Mouse (Mus musculus) hindbrain, postnatal 0 days (tissue): Measurements from ENCODE around the gene Satb2. TPM values are rescaled to one million over a fixed set of nuclear protein-coding genes. Genes with fewer than 3 reads are reported as not detected.

ENCODE experiments used
- ATAC-seq: fragments of 200-750 bp; cut with Nextera tagmentation; 2 replicates; pipeline ENCODE4 v1.8.0; 2017; ENCODE audit warnings: mild to moderate bottlenecking, moderate TSS enrichment, moderate library complexity
- DNase-seq: peaks from one replicate; pipeline ENCODE4 v3.0.0-alpha.2; 2015; ENCODE audit warnings: low spot score
- H3K27ac ChIP-seq: fragments of 300-500 bp; sonication (generic); 2 replicates; pipeline ENCODE4 v1.5.1; 2014; ENCODE audit warnings: mild to moderate bottlenecking
- H3K27me3 ChIP-seq: fragments of 300-500 bp; sonication (generic); 2 replicates; pipeline ENCODE4 v1.6.1; 2014; ENCODE audit warnings: low read length, mixed read lengths; ENCODE audit not compliant: insufficient read depth
- H3K36me3 ChIP-seq: fragments of 300-500 bp; sonication (generic); 2 replicates; pipeline ENCODE4 v1.6.1; 2014; ENCODE audit warnings: low read length, mixed read lengths; ENCODE audit not compliant: insufficient read depth
- H3K4me1 ChIP-seq: fragments of 300-500 bp; sonication (generic); 2 replicates; pipeline ENCODE4 v1.6.1; 2014; ENCODE audit warnings: antibody characterized with exemption, low read length, mixed read lengths; ENCODE audit not compliant: insufficient read depth
- H3K4me2 ChIP-seq: fragments of 300-500 bp; sonication (generic); 2 replicates; pipeline ENCODE4 v1.6.1; 2014; ENCODE audit warnings: low read depth, mild to moderate bottlenecking, low read length, moderate library complexity, mixed read lengths
- H3K4me3 ChIP-seq: fragments of 300-500 bp; sonication (generic); 2 replicates; pipeline ENCODE4 v1.5.1; 2014; ENCODE audit warnings: low read length
- H3K9ac ChIP-seq: fragments of 300-500 bp; sonication (generic); replicated peaks from 2 replicates; pipeline ENCODE4 v1.6.1; 2014; ENCODE audit warnings: mild to moderate bottlenecking, low read length, moderate library complexity, mixed read lengths
- H3K9me3 ChIP-seq: fragments of 300-500 bp; sonication (generic); 2 replicates; pipeline ENCODE4 v1.6.1; 2016; ENCODE audit warnings: low read length, mixed read lengths
- CTCF ChIP-seq: IDR thresholded peaks from 2 replicates; pipeline ENCODE4 v1.5.1; 2016; ENCODE audit warnings: antibody characterized with exemption, control low read depth, low read depth
- WGBS: fragments of 180-500 bp; shearing (Covaris S2); extraction: QIAGEN DNeasy Blood & Tissue Kit; methylation state at CpG from one replicate; pipeline ENCODE4 v1.1.7; 2014; 5-methylcytosine and 5-hydroxymethylcytosine counted together
- polyA plus RNA-seq: library from polyadenylated mRNA; unstranded; fragments of >200 nt; fragmentation: Nextera tagmentation; extraction: Ambion mirVana; gene quantifications from 2 replicates; pipeline ENCODE4 v1.2.1, GENCODE M21; 2015
- total RNA-seq: library from RNA; depleted of rRNA; stranded (reverse); fragments of >200 nt; gene quantifications from 2 replicates; pipeline ENCODE4 v1.2.3, GENCODE M21; 2014

The Satb2 gene
- total and polyA plus RNA-seq, 2 experiments from 2014 or later = 1.1 to 1.7 TPM

DNA sequence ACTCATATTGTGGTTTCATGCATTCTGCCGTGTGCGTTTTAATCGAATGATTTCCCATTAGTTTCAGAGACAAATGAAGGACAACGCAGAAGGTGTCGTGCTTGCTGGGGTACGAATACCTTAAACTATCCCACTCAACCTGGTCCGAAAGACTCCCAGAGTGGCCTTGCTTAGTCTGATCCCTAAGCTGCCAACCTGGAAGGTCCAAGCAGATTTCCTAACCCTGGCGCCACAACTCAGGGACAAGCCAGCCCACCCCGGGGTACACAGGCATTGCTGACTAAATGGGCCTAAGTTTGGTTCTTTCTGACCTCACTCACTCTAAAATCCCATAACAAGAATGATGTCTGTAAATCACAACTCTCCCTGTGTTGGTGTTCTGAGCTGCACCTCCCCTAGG lies 132.1 kb downstream of the Satb2 start:
- no peak for DNase-seq
- H3K9ac ChIP-seq = no peak overlapping the region
- H3K9me3 ChIP-seq = no peaks in the 10 kb centered on the region
- H3K4me3 ChIP-seq = no peak overlapping the region
- no peak overlapping the region for H3K27ac ChIP-seq
- no peak overlapping the region for H3K4me2 ChIP-seq
- no peaks in the 10 kb centered on the region for H3K4me1 ChIP-seq
- WGBS = 87% methylated on average over 9 of the region's 9 CpGs
- TF ChIP-seq CTCF = no peak
- H3K27me3 ChIP-seq = no peaks in the 10 kb centered on the region
- no peak for ATAC-seq
- no peaks in the 10 kb centered on the region for H3K36me3 ChIP-seq

DNA sequence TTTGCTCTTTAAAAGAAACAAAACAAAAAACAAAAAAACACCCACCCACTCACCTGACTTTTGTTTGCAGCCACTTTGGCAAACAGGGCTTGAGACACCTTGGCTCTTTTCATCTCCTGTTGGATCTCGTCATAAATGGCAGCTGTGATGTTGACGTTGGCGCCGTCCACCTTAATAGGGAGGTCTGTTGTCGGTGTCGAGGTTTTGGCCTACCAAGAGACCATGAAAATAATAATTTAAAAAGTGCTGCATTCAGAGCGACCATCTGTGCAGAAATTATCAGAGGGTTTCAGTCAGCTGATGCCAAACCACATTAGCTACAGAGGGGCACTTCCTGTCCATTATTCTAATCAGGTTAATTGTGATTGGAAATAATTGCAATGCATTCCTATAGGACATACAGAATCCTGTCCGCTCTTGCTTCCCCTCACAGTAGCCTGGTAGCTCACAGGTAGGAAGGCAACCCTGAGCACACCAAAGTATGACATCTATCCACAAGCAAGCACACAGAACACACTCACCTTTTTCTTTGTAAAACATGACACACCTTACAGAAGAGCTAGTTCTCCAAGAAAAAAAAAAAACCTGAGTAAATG lies 132.8 kb downstream of the Satb2 start:
- 52% methylated on average over 8 of the region's 8 CpGs for WGBS
- no peak for DNase-seq
- no peak overlapping the region; the same call in 1 of the 2 replicates for H3K4me2 ChIP-seq

GRCm38 (mm10) chr1:56844551-56845330 lies 133.7 kb downstream of the Satb2 start:
- no peak for ATAC-seq
- Histone ChIP-seq H3K9me3 (no peaks in the 10 kb centered on the region), H3K9ac (no peak overlapping the region), H3K27me3 (no peaks in the 10 kb centered on the region), H3K4me2 (peak overlapping the region; percentile 34), H3K27ac (no peak overlapping the region), H3K4me3 (no peak overlapping the region), H3K36me3 (no peaks in the 10 kb centered on the region), H3K4me1 (no peaks in the 10 kb centered on the region)
- no peak for DNase-seq
- 20% methylated on average over 10 of the region's 10 CpGs for WGBS
- no peak for TF ChIP-seq CTCF

More for the DNA sequence above, 132.8 kb downstream of the Satb2 start:
- Histone ChIP-seq H3K4me1 (no peaks in the 10 kb centered on the region), H3K4me3 (no peak overlapping the region), H3K9ac (no peak overlapping the region), H3K36me3 (no peaks in the 10 kb centered on the region), H3K9me3 (no peaks in the 10 kb centered on the region), H3K27ac (no peak overlapping the region), H3K27me3 (no peaks in the 10 kb centered on the region)
- ATAC-seq = peak; percentile 29; the same call in 1 of the 2 replicates
- no peak for TF ChIP-seq CTCF

DNA sequence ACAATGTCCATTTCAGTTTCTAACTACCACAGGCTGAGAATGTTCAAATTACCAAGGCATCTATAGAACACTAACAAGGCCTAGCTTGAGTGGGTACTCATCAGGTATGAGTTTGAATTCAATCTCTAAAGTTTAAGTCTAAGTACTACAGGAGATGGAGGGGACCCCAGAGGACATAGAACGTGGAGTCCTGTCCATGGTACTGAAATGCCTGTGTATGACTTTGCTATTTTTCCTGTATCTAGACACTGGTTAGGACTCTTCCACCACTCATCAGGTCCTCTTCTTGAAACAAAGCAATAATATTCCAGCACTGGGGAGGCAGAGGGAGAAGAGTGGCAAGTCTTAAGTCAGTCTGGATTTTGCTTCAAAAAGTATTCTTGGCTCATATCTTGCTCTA lies 139.5 kb downstream of the Satb2 start:
- no peak overlapping the region for H3K4me3 ChIP-seq
- DNase-seq (no peak), ATAC-seq (no peak)
- H3K4me1 ChIP-seq = no peaks in the 10 kb centered on the region
- no peak overlapping the region for H3K4me2 ChIP-seq
- 56% methylated on average over 1 of the region's 1 CpGs for WGBS
- no peak overlapping the region for H3K9ac ChIP-seq
- H3K9me3 ChIP-seq = no peaks in the 10 kb centered on the region
- TF ChIP-seq CTCF = no peak
- H3K27me3 ChIP-seq = no peaks in the 10 kb centered on the region
- no peak overlapping the region for H3K27ac ChIP-seq
- H3K36me3 ChIP-seq = no peaks in the 10 kb centered on the region

- H3K9me3 ChIP-seq = no peaks in the 10 kb centered on the region
- no peaks in the 10 kb centered on the region for H3K27me3 ChIP-seq
- no peaks in the 10 kb centered on the region for H3K4me1 ChIP-seq
- H3K4me3 ChIP-seq = no peak overlapping the region
- H3K36me3 ChIP-seq = no peaks in the 10 kb centered on the region
- no peak overlapping the region for H3K9ac ChIP-seq
- TF ChIP-seq CTCF = no peak
- peak; percentile 55 for DNase-seq
- WGBS = 58% methylated on average over 6 of the region's 6 CpGs
- peak overlapping the region; percentile 54 for H3K27ac ChIP-seq
- ATAC-seq = peak; percentile 76
- H3K4me2 ChIP-seq = no peak overlapping the region
Observed at GRCm38 (mm10) chr1:56833984-56834900, 144.2 kb downstream of the Satb2 start.

DNA sequence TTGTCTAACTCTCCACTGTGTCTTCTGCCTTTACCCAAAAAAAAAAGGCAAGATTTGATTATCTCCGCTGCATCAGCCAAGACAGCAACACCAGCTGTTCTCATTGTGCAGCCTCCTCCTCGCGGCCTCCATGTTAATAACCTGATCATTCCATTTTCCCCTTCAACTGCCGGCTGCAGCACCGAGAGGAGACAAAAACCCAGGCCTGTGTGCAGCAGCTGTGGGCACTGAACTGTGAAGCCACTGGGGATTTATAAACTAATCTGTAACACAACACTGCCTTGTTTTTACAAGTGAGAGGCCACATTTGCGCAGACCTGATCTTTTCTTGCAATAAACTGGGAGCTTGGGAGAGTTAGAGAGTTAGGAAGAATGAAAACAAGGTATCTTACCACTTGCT lies 145.1 kb downstream of the Satb2 start:
- H3K4me1 ChIP-seq = no peaks in the 10 kb centered on the region
- H3K9ac ChIP-seq = no peak overlapping the region
- H3K4me2 ChIP-seq = no peak overlapping the region
- H3K4me3 ChIP-seq = no peak overlapping the region
- peak; percentile 81 for ATAC-seq
- H3K36me3 ChIP-seq = no peaks in the 10 kb centered on the region
- H3K27me3 ChIP-seq = no peaks in the 10 kb centered on the region
- no peak for TF ChIP-seq CTCF
- H3K27ac ChIP-seq = peak overlapping the region; percentile 54
- DNase-seq = peak; percentile 79
- no peaks in the 10 kb centered on the region for H3K9me3 ChIP-seq
- WGBS = 15% methylated on average over 6 of the region's 6 CpGs
